Mouse (Mus musculus) intestine, embryonic 15.5 days (tissue): ENCODE measurements around the gene Stk38. TPM values are rescaled to one million over a fixed set of nuclear protein-coding genes. Genes with fewer than 3 reads are reported as not detected.

Source experiments
- ATAC-seq: fragments of 200-750 bp; cut with Nextera tagmentation; 2 replicates; pipeline ENCODE4 v1.8.0; 2017; ENCODE audit warnings: moderate TSS enrichment, moderate library complexity
- H3K27ac ChIP-seq: fragments of 300-500 bp; sonication (generic); 2 replicates; pipeline ENCODE4 v1.5.1; 2015; ENCODE audit warnings: mild to moderate bottlenecking, inconsistent platforms
- H3K27me3 ChIP-seq: fragments of 300-500 bp; sonication (generic); replicated peaks from 2 replicates; pipeline ENCODE4 v1.6.1; 2015; ENCODE audit warnings: inconsistent platforms
- H3K36me3 ChIP-seq: fragments of 300-500 bp; sonication (generic); 2 replicates; pipeline ENCODE4 v1.6.1; 2015; ENCODE audit warnings: inconsistent platforms
- H3K4me1 ChIP-seq: fragments of 300-500 bp; sonication (generic); replicated peaks from 2 replicates; pipeline ENCODE4 v1.6.1; 2015; ENCODE audit warnings: inconsistent platforms
- H3K4me2 ChIP-seq: fragments of 300-500 bp; sonication (generic); replicated peaks from 2 replicates; pipeline ENCODE4 v1.6.1; 2015; ENCODE audit warnings: mild to moderate bottlenecking, inconsistent platforms
- H3K4me3 ChIP-seq: fragments of 300-500 bp; sonication (generic); replicated peaks from 2 replicates; pipeline ENCODE4 v1.5.1; 2015; ENCODE audit warnings: inconsistent platforms
- H3K9ac ChIP-seq: fragments of 300-500 bp; sonication (generic); 2 replicates; pipeline ENCODE4 v1.6.1; 2015; ENCODE audit warnings: inconsistent platforms
- H3K9me3 ChIP-seq: fragments of 300-500 bp; sonication (generic); 2 replicates; pipeline ENCODE4 v1.6.1; 2016; ENCODE audit warnings: inconsistent platforms
- WGBS: fragments of 180-500 bp; shearing (Covaris S2); methylation state at CpG from one replicate; pipeline ENCODE4 v1.1.7; 2015; 5-methylcytosine and 5-hydroxymethylcytosine counted together
- polyA plus RNA-seq: library from polyadenylated mRNA; unstranded; fragments of >200 nt; fragmentation: Nextera tagmentation; extraction: Ambion mirVana; gene quantifications from 2 replicates; pipeline ENCODE4 v1.2.1, GENCODE M21; 2015

Gene Stk38
- polyA plus RNA-seq, 1 experiment from 2014 or later: 90.7 TPM

DNA sequence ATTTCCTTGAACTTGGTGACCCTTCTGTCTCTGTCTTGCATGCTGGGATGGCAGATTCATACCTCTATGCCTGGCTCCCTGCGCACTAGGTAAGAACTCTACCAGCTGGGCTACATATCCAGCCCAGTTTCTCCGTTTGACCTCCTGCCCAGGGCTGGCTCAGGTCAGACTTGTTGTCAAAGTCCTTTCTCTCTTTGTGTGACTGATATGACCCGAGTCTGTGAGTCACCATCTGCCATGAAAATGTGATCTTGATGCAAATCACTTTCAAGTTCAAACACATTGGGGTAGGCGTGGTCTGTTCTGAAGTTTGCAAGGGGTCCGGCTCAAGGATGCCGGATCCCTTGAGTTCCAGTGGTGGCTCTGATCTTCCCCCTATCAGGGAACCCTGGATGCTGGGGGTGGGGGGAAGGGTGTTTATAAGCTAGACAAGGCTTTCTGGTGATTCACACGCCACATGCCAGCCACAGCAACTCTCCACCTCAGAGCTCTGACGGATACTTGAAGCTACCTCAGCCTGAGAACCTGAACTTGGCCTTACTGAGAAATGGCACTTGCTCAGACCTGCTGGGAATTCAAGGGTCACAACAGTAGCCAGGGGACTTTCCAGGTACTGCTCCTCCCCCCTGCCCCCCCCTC, 82.7 kb downstream of the Stk38 start:
- Histone ChIP-seq H3K27me3 (no peaks in the 10 kb centered on the region), H3K9me3 (no peaks in the 10 kb centered on the region), H3K4me3 (no peak overlapping the region), H3K4me2 (no peak overlapping the region), H3K4me1 (peaks cover 2% of the 10 kb centered on the region), H3K9ac (no peak overlapping the region), H3K27ac (no peak overlapping the region), H3K36me3 (no peaks in the 10 kb centered on the region)
- ATAC-seq: no peak
- WGBS: 79% methylated on average over 8 of the region's 8 CpGs

DNA sequence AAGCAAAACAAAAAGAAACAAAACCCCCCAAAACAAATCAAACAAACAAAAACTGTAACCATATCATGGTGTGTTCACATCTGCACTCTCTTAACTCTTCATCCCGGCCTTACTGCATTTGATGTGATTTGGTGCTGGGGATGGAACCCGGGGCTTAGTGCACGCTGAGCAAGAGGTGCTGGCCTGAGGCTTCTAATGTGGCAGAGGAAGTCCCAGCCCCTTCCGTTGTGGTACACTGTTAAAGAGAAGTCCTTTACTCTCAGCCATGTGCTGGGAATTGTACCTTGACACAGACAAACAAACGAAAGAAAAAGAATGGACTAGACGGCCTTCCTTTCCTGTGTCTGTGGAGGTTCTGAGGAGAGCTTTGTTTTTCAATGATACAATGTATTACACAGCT, 85.7 kb downstream of the Stk38 start:
- Histone ChIP-seq H3K36me3 (no peaks in the 10 kb centered on the region), H3K4me2 (no peak overlapping the region), H3K4me3 (no peak overlapping the region), H3K27ac (no peak overlapping the region), H3K9me3 (no peaks in the 10 kb centered on the region), H3K4me1 (0 out of 2 replicates have a peak, but pooled peaks cover 2% of the 10 kb centered on the region), H3K9ac (no peak overlapping the region), H3K27me3 (no peaks in the 10 kb centered on the region)
- ATAC-seq: no peak
- 62% methylated on average over 6 of the region's 6 CpGs for WGBS

DNA sequence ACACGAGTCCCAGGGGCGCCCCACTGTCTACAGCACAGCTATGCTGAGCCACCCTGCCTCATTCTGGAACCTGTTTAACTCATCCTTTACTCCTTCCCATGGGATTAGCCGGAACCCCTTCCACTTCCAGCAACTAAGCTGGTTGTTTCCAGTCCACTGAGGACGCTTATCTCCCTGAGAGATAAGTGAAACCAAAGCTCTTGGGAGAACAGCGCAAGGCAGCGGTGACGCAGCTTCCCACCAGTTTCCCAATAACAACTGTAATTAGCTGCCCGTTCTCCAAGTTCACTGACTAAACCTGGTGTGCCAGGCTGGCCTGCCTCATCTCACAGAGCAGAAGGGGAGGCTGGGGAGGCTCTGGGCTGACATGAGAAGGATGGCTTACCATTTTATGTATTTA, 86.7 kb downstream of the Stk38 start:
- no peak overlapping the region for H3K9ac ChIP-seq
- 64% methylated on average over 8 of the region's 8 CpGs for WGBS
- H3K4me2 ChIP-seq: no peak overlapping the region; the same call in 1 of the 2 replicates
- no peaks in the 10 kb centered on the region for H3K27me3 ChIP-seq
- H3K4me3 ChIP-seq: no peak overlapping the region
- H3K36me3 ChIP-seq: no peaks in the 10 kb centered on the region
- H3K4me1 ChIP-seq: 0 out of 2 replicates have a peak, but pooled peaks cover 2% of the 10 kb centered on the region
- peak; percentile 57 for ATAC-seq
- H3K9me3 ChIP-seq: no peaks in the 10 kb centered on the region
- peak overlapping the region; percentile 48 for H3K27ac ChIP-seq

Other genes starting within 250 kb of the Stk38 start
- gene Mapk13, start 238.7 kb downstream of the Stk38 start, polyA plus RNA-seq: 214 and 219 TPM in 2 replicates
- gene Brpf3, start 206.9 kb downstream of the Stk38 start, polyA plus RNA-seq: 13.1 and 18.1 TPM in 2 replicates
- 0.95 and 1.2 TPM in 2 replicates for gene Pnpla1, start 149.6 kb downstream of the Stk38 start, polyA plus RNA-seq
- 4.4 and 4.8 TPM in 2 replicates for gene 4930539E08Rik, start 92.7 kb downstream of the Stk38 start, polyA plus RNA-seq
- not detected in 2 replicates for gene Pxt1, start 64.2 kb downstream of the Stk38 start, polyA plus RNA-seq
- gene Kctd20, start 56.0 kb downstream of the Stk38 start, polyA plus RNA-seq: 64.9 and 68.9 TPM in 2 replicates
- gene Srsf3, start 24.6 kb upstream of the Stk38 start, polyA plus RNA-seq: 485 and 544 TPM in 2 replicates
- 92.2 and 98.3 TPM in 2 replicates for gene Cdkn1a, start 83.0 kb upstream of the Stk38 start, polyA plus RNA-seq
- 0.53 and 0.61 TPM in 2 replicates for gene Rab44, start 106.2 kb upstream of the Stk38 start, polyA plus RNA-seq
- 7.5 and 8.3 TPM in 2 replicates for gene Cpne5, start 230.2 kb upstream of the Stk38 start, polyA plus RNA-seq